Mouse (Mus musculus) hematopoietic stem cell, adult 5-6 weeks (primary cell): ENCODE measurements at regions not wholly inside any gene's neighbourhood (a gene's known extent, or its start where the extent isn't known, plus 50 kb on each side); places are given as distances from the start of the nearest gene placed in this dataset.

ENCODE experiments used
- ATAC-seq, 2 experiments: fragments of 125-278 bp in 1 of 2; replicated peaks in 1 of 2; 2 replicates each; pipeline ENCODE4 v1.8.0; 2016 to 2017; ENCODE audit warnings: inconsistent platforms in 2 of 2, mild to moderate bottlenecking in 2 of 2, moderate number of reproducible peaks in 2 of 2, low read depth in 1 of 2, moderate TSS enrichment in 1 of 2; ENCODE audit not compliant: low FRiP score in 2 of 2, poor library complexity in 2 of 2, severe bottlenecking in 2 of 2, insufficient read depth in 1 of 2, low TSS enrichment in 1 of 2

- no peak for ATAC-seq
Observed at GRCm38 (mm10) chr11:32136066-32136465, 64.0 kb downstream of the Il9r start.

DNA sequence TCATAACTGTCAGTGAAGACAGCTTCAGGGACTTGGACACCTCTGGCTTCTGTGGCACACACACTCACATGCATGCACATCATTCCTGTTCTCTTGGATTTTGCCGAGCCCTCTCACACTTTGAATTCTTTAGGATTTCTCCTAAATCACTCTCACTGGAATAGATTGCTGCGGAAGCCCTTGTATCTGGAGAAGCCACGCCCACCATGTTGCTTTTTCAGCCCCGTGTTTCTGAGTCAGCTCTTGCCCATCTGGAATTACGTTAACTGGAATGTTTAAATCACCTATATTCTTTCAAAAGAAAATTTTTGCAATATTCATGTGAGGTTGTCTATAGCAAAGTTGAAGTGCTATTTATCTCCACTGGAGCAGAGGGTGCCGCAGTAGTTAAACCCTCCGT, 66.1 kb downstream of the Il9r start:
- no peak for ATAC-seq

- ATAC-seq = peak in 1 of 2 experiments; percentile 59; a peak in 2 of 4 replicates
Observed at GRCm38 (mm10) chr11:32132008-32132615, 68.0 kb downstream of the Il9r start.

DNA sequence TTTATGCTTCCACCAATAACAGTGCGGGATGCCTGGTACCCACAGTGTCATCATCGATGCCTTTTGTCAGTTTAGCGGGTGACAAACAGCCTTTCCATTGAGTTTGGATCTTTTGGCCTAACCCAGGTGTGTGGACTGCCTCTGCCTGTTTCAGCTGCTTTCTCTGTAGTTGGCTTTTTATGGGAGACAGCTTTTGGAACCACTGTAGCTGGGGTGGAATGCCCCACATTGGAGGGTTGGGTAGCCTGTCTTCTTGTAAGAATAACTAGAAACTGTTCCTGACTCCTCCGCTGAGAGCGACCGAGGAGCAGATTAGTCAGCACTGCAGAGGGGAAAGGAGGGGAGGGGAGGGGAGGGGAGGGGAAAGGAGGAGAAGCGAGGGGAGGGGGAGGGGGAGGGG, 71.5 kb downstream of the Il9r start:
- ATAC-seq = no peak

- no peak for ATAC-seq
Observed at GRCm38 (mm10) chr11:32128018-32128417, 72.1 kb downstream of the Il9r start.

DNA sequence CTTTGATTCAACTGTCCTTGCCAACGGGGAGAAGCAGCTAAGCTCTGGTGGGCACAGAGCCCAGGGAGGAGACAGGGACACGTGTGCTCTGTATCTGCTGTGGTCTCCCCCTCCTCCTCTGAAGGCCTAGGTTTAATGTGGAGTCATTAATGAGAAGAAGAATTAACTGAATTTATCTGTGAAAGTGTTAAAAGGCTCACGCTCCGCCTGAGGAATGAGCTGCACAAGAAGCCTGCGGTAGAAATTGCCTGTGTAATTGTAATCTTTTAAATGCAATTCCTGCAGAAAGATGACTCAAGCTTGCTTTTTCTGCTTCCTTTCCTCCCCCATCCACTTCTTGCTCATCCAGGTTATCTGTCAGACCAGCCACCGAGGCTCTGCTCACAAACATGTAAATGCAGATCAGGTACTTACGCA, 72.7 kb downstream of the Il9r start:
- no peak for ATAC-seq

GRCm38 (mm10) chr11:32126786-32127185, 73.3 kb downstream of the Il9r start:
- ATAC-seq = no peak

DNA sequence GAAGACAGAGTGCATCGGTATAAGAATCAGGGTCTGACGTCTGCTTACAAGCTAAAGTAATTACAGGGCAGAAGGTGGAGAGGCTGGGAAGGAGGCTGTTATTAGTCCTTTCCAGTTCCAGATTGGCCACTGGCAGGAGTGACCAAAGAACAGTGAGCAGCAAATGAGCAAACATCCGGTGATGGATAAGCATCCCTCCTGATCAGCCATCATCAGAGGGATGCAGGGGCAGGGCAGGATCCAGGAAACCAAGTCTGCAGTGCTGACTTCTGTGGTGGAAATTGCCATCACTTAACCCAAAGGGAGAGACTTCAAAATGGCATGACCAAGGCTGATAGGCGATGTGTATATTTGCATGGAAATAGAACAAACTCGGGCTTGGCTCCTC, 73.8 kb downstream of the Il9r start:
- 0 out of 4 replicates have a peak, but pooled peaks of 1 of the 2 experiments have one; percentile 22 for ATAC-seq

- ATAC-seq = peak; percentile 22 to 51; a peak in 2 of 4 replicates
Observed at GRCm38 (mm10) chr11:32125586-32126310, 74.3 kb downstream of the Il9r start.

DNA sequence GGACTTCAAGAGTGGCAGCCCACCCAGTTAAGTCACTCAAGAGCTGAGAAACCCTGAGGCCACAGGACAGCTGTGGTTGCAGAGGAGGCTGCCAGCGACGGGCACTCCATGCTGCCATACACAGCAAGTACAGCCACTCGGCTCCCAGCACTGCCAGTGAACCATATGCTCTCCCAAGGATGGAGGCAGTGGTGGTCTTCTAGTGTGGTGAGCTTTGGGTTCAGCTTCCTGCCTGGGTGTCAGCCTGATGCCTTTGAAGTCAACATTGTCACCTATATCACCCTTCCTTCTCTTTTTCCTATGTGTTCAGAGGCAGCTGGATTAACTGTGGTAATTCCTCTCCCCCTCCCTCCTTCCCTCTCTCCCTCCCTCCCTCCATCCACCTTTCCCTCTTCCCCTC, 79.5 kb downstream of the Il9r start:
- no peak for ATAC-seq

- ATAC-seq = peak; percentile 32 to 48; a peak in 2 of 4 replicates
Observed at GRCm38 (mm10) chr11:32118844-32119629, 81.0 kb downstream of the Il9r start.

DNA sequence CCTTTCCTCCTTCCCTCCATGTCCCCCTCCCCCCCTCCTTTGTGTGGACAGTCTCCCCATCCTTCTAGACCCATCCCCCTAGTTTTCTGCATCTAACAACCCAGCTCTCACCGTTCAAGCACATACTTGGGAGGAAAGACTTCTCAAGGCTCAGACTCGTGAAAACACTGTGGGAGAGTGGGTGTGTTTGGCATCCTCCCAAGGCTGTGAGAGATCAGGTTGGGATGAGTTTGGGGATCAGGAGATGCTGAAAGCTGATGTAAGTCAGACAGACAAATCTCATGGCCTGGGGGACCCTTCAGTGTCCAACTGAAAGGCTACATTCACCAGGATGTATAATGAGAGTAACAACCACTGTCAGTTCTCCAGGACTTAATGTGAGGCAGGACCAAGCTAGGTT, 82.1 kb downstream of the Il9r start:
- no peak for ATAC-seq

DNA sequence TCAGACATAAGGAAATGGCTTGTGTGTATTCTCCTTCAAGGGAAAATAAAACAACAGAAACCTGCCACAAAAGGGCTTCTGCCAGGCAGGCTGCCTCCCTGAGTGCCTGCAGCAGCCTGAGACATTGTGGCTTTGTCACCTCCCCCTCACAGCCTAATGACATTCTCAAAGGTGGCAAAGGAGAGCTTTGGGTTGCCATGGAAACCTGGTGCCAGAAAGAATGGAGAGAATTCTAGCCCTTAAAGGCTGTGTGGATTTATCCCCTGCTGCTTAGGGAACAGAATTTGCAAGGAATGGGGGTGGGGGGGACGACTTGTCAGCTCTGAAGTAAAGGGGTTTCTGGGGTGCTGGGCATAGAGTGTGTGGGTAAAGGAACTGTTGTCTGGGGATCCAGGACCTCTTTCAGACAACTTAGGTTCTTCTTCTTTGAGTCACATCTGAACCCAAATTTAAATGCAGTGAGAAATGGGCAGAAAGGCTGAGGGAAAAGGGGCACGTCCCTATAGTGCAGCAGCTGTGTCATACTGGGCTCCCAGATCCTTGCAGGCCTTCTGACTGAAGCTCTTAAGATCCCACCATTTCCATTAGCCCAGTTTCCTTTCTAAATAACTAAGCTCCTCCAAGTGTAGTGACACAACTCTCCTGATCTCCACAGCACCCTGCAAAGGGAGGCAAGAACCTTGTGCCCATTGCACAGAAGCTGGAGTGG, 86.8 kb downstream of the Il9r start:
- ATAC-seq = no peak

DNA sequence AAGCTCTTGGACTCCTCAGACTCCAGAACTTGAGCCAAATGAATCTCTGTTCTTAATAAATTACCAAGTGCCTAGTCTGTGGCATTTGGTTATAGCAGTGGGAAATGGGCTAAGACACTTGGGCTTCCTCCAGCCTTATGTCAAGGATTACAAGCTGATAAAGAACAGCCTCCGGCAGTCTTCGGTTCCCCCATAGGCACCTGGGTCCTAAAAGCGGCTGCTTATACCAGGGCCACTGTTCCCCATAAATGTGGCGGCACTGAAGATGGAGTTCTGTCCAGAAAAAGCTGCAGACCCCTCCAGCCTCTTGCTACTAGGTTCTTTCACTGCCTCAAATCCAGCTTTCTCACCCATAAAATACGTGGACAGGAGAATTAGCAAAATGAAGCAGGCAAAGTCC, 87.6 kb downstream of the Il9r start:
- ATAC-seq = no peak

DNA sequence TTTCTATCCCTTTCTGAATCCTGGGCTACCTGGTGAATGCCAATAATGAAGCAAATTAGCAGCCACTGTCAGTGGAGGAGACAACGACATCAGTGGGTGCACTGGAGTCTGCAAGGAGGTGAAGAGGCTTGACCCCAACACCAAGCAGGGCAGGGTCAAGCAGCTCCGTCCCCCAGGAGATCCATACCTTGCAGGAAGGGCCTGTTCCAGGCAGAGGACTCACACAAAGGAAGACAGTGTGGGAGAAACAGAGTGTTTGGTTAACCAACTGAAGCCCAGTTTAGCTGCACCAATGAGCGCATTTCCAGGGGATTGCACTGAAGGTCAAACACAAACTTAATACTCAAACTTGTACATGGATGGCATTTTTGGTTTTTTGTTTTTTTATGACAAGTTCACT, 88.2 kb downstream of the Il9r start:
- no peak for ATAC-seq

GRCm38 (mm10) chr11:32109911-32110310, 90.2 kb downstream of the Il9r start:
- ATAC-seq = no peak
